Mouse (Mus musculus) E14TG2a.4 (cell line): ENCODE results near the gene Lemd1.
"Not testable (repeated sequence)": the region's sequence is repeated elsewhere in the genome, so short reads cannot be mapped to it uniquely, and the experiment has no call there.

ENCODE experiments used
- H3K27me3 ChIP-seq: 2 replicates; pipeline ENCODE4 v1.6.1; 2014; ENCODE audit warnings: low read length, control low read depth; ENCODE audit not compliant: insufficient read depth
- H3K36me3 ChIP-seq: 2 replicates; pipeline ENCODE4 v1.6.1; 2014; ENCODE audit warnings: low read length, control low read depth; ENCODE audit not compliant: insufficient read depth
- H3K4me1 ChIP-seq: replicated peaks from 2 replicates; pipeline ENCODE4 v1.6.1; 2014; ENCODE audit warnings: low read depth, low read length, control low read depth
- H3K4me3 ChIP-seq: replicated peaks from 2 replicates; pipeline ENCODE4 v1.5.1; 2014; ENCODE audit warnings: mild to moderate bottlenecking, low read length
- H3K9me3 ChIP-seq: 2 replicates; pipeline ENCODE4 v1.6.1; 2014; ENCODE audit warnings: low read length, control low read depth
- CTCF ChIP-seq: conservative IDR thresholded peaks from 2 replicates; pipeline ENCODE4 v1.5.1; 2014; ENCODE audit warnings: low read length
- NANOG ChIP-seq: IDR thresholded peaks from 2 replicates; pipeline ENCODE4 v1.6.1; 2014; ENCODE audit warnings: borderline replicate concordance, low read length, mixed read lengths
- POU5F1 ChIP-seq: IDR thresholded peaks from 2 replicates; pipeline ENCODE4 v1.6.1; 2014; ENCODE audit warnings: low read length, borderline replicate concordance

Gene Lemd1

GRCm38 (mm10) chr1:132159681-132160080 lies 31.6 kb upstream of the Lemd1 start:
- H3K36me3 ChIP-seq: no peaks in the 10 kb centered on the region
- peaks cover 72% of the 10 kb centered on the region for H3K4me1 ChIP-seq
- H3K9me3 ChIP-seq: no peaks in the 10 kb centered on the region
- TF ChIP-seq CTCF: no peak
- no peak for TF ChIP-seq POU5F1
- TF ChIP-seq NANOG: no peak
- H3K27me3 ChIP-seq: peaks cover 6% of the 10 kb centered on the region; the same call in 1 of the 2 replicates
- peak overlapping the region; percentile 50; the same call in 1 of the 2 replicates for H3K4me3 ChIP-seq

- H3K27me3 ChIP-seq: peaks cover 6% of the 10 kb centered on the region; the same call in 1 of the 2 replicates
- H3K4me3 ChIP-seq: no peak overlapping the region
- no peaks in the 10 kb centered on the region for H3K9me3 ChIP-seq
- no peaks in the 10 kb centered on the region for H3K36me3 ChIP-seq
- TF ChIP-seq NANOG: no peak
- TF ChIP-seq CTCF: no peak
- no peak for TF ChIP-seq POU5F1
- peaks cover 69% of the 10 kb centered on the region for H3K4me1 ChIP-seq
These were observed 29.9 kb upstream of the Lemd1 start for GRCm38 (mm10) chr1:132161211-132161880.

- H3K9me3 ChIP-seq, H3K27me3 ChIP-seq, H3K36me3 ChIP-seq, H3K4me3 ChIP-seq: not testable (repeated sequence)
- H3K4me1 ChIP-seq: peaks cover 68% of the 10 kb centered on the region
- TF ChIP-seq CTCF: peak; percentile 14; the same call in 1 of the 2 replicates
These were observed 28.6 kb upstream of the Lemd1 start for GRCm38 (mm10) chr1:132162618-132163017.

- no peak for TF ChIP-seq POU5F1
- TF ChIP-seq NANOG: no peak
- TF ChIP-seq CTCF: no peak
- H3K9me3 ChIP-seq: no peaks in the 10 kb centered on the region
- no peaks in the 10 kb centered on the region for H3K36me3 ChIP-seq
- H3K27me3 ChIP-seq: peaks cover 14% of the 10 kb centered on the region
- H3K4me3 ChIP-seq: no peak overlapping the region
- H3K4me1 ChIP-seq: peaks cover 65% of the 10 kb centered on the region
These were observed 26.3 kb upstream of the Lemd1 start for GRCm38 (mm10) chr1:132164780-132165518.

- H3K4me3 ChIP-seq: no peak overlapping the region
- TF ChIP-seq CTCF: peak; percentile 80
- TF ChIP-seq NANOG: no peak
These were observed 25.4 kb upstream of the Lemd1 start for GRCm38 (mm10) chr1:132165859-132166258.

GRCm38 (mm10) chr1:132168115-132168767 lies 23.0 kb upstream of the Lemd1 start:
- Histone ChIP-seq H3K4me3 (no peak overlapping the region), H3K27me3 (peaks cover 16% of the 10 kb centered on the region), H3K36me3 (no peaks in the 10 kb centered on the region), H3K9me3 (no peaks in the 10 kb centered on the region), H3K4me1 (peaks cover 49% of the 10 kb centered on the region)
- TF ChIP-seq NANOG (no peak), POU5F1 (no peak)

More at GRCm38 (mm10) chr1:132165859-132166258, 25.4 kb upstream of the Lemd1 start:
- H3K4me1 ChIP-seq: peaks cover 61% of the 10 kb centered on the region
- no peaks in the 10 kb centered on the region for H3K36me3 ChIP-seq
- peaks cover 16% of the 10 kb centered on the region for H3K27me3 ChIP-seq
- no peaks in the 10 kb centered on the region for H3K9me3 ChIP-seq

GRCm38 (mm10) chr1:132170698-132171097 lies 20.5 kb upstream of the Lemd1 start:
- Histone ChIP-seq H3K4me1 (peaks cover 34% of the 10 kb centered on the region), H3K9me3 (no peaks in the 10 kb centered on the region), H3K4me3 (no peak overlapping the region), H3K27me3 (peaks cover 10% of the 10 kb centered on the region), H3K36me3 (no peaks in the 10 kb centered on the region)
- TF ChIP-seq CTCF (no peak), NANOG (no peak), POU5F1 (no peak)

GRCm38 (mm10) chr1:132171619-132172018 lies 19.6 kb upstream of the Lemd1 start:
- Histone ChIP-seq H3K9me3 (no peaks in the 10 kb centered on the region), H3K36me3 (no peaks in the 10 kb centered on the region), H3K27me3 (peaks cover 10% of the 10 kb centered on the region), H3K4me1 (peaks cover 34% of the 10 kb centered on the region), H3K4me3 (no peak overlapping the region)
- TF ChIP-seq CTCF: no peak
- no peak for TF ChIP-seq POU5F1
- TF ChIP-seq NANOG: no peak

- Histone ChIP-seq H3K9me3 (no peaks in the 10 kb centered on the region), H3K36me3 (no peaks in the 10 kb centered on the region), H3K4me1 (peaks cover 44% of the 10 kb centered on the region), H3K27me3 (peaks cover 61% of the 10 kb centered on the region), H3K4me3 (no peak overlapping the region)
- TF ChIP-seq CTCF (no peak), POU5F1 (no peak), NANOG (no peak)
These were observed 4.9 kb upstream of the Lemd1 start for GRCm38 (mm10) chr1:132186303-132186702.
